Mouse (Mus musculus) liver, embryonic 14.5 days (tissue): ENCODE measurements around the gene Gm10139. TPM values are rescaled to one million over a fixed set of nuclear protein-coding genes. Genes with fewer than 3 reads are reported as not detected.
"Not testable (repeated sequence)": the region's sequence is repeated elsewhere in the genome, so short reads cannot be mapped to it uniquely, and the experiment has no call there.

Experiments used
- ATAC-seq: fragments of 200-750 bp; cut with Nextera tagmentation; 2 replicates; pipeline ENCODE4 v1.8.0; 2017; ENCODE audit warnings: moderate number of reproducible peaks, mild to moderate bottlenecking, moderate library complexity; ENCODE audit not compliant: insufficient read depth
- DNase-seq, 3 experiments: peaks; one replicate each; pipeline ENCODE4 v3.0.0-alpha.2; 2012 to 2013; ENCODE audit warnings: low read depth in 3 of 3, low spot score in 3 of 3
- H3K27ac ChIP-seq: fragments of 300-500 bp; sonication (generic); 2 replicates; pipeline ENCODE4 v1.5.1; 2014; ENCODE audit warnings: moderate library complexity, mild to moderate bottlenecking, control low read depth, inconsistent platforms
- H3K27me3 ChIP-seq: fragments of 300-500 bp; sonication (generic); 2 replicates; pipeline ENCODE4 v1.6.1; 2014; ENCODE audit warnings: mild to moderate bottlenecking, low read length, moderate library complexity; ENCODE audit not compliant: control insufficient read depth, insufficient read depth
- H3K36me3 ChIP-seq: fragments of 300-500 bp; sonication (generic); replicated peaks from 2 replicates; pipeline ENCODE4 v1.6.1; 2014; ENCODE audit warnings: low read depth; ENCODE audit not compliant: control insufficient read depth, insufficient read depth
- H3K4me1 ChIP-seq, 2 experiments: fragments of 200-500 bp in 1 of 2; fragments of 300-500 bp in 1 of 2; sonication (generic) in 1 of 2; replicated peaks; 2 replicates each; pipeline ENCODE4 v1.6.1; 2012 to 2014; ENCODE audit warnings: antibody characterized with exemption in 1 of 2, inconsistent platforms in 1 of 2, low read length in 1 of 2; ENCODE audit not compliant: control insufficient read depth in 2 of 2, insufficient read depth in 2 of 2
- H3K4me2 ChIP-seq: fragments of 300-500 bp; sonication (generic); 2 replicates; pipeline ENCODE4 v1.6.1; 2014; ENCODE audit warnings: low read depth, mild to moderate bottlenecking, control low read depth, moderate library complexity
- H3K4me3 ChIP-seq, 2 experiments: fragments of 200-500 bp in 1 of 2; fragments of 300-500 bp in 1 of 2; sonication (generic) in 1 of 2; 2 replicates each; pipeline ENCODE4 v1.5.1; 2012 to 2014; ENCODE audit warnings: low read depth in 2 of 2, low read length in 2 of 2, mild to moderate bottlenecking in 2 of 2, control low read depth in 1 of 2, inconsistent platforms in 1 of 2, moderate library complexity in 1 of 2; ENCODE audit not compliant: insufficient read depth in 1 of 2
- H3K9ac ChIP-seq: fragments of 300-500 bp; sonication (generic); replicated peaks from 2 replicates; pipeline ENCODE4 v1.6.1; 2014; ENCODE audit warnings: mild to moderate bottlenecking, control low read depth, moderate library complexity
- H3K9me3 ChIP-seq: fragments of 300-500 bp; sonication (generic); 2 replicates; pipeline ENCODE4 v1.6.1; 2016; ENCODE audit warnings: low read length, mixed read lengths; ENCODE audit not compliant: control insufficient read depth
- whole genome bisulfite sequencing: fragments of 180-500 bp; shearing (Covaris S2); extraction: QIAGEN DNeasy Blood & Tissue Kit; methylation state at CpG from one replicate; pipeline ENCODE4 v1.1.7; 2014; ENCODE audit not compliant: insufficient replicate concordance; 5-methylcytosine and 5-hydroxymethylcytosine counted together
- polyA plus RNA-seq, 2 experiments: library from polyadenylated mRNA; depleted of rRNA in 1 of 2; stranded (reverse) in 1 of 2; unstranded in 1 of 2; fragments of >200 nt; fragmentation: Nextera tagmentation in 1 of 2; extraction: Ambion mirVana in 1 of 2; gene quantifications; 2 replicates each; pipeline versions ENCODE4 v1.2.1 to v1.2.3; 2012 to 2014

The Gm10139 gene
- polyA plus RNA-seq (2012; rRNA removed), result not detected in 2 replicates
- not detected in 2 replicates for polyA plus RNA-seq (2014; fragmentation: Nextera tagmentation; extraction: Ambion mirVana)

GRCm38 (mm10) chr13:65512378-65512777 lies at the start of gene Gm10139:
TSS of gene Gm10139 (plus strand) at chr13:65512678.
- 33% methylated on average over 1 of the region's 3 CpGs for WGBS

DNA sequence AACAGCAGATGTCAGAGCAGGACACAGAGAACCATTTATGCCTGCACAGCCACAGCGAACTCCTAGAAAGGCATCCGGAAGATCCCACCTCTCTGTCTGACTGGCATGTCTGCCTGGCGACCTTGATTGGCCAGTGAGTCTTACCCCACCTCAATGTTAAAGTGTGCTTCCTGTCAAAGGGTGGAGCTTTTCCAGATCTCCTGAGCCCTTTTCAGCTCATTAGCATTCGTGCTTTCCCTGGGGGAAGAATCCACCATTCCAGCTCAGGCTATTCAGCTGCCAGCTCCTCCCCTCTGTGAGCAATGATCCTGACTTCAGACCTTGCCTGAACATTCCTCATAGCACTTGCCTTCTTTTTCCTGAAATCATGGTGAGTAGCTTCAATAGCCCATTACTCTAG lies 45.2 kb downstream of the Gm10139 start:
- not testable (repeated sequence) for H3K4me2 ChIP-seq, H3K4me1 ChIP-seq, H3K27me3 ChIP-seq, H3K4me3 ChIP-seq, ATAC-seq, H3K27ac ChIP-seq, H3K9ac ChIP-seq, DNase-seq, H3K9me3 ChIP-seq, H3K36me3 ChIP-seq
- WGBS, result 56% methylated on average over 4 of the region's 4 CpGs

More at GRCm38 (mm10) chr13:65512378-65512777, at the start of gene Gm10139:
- not testable (repeated sequence) for ATAC-seq, H3K4me3 ChIP-seq, H3K27me3 ChIP-seq, H3K4me2 ChIP-seq, H3K36me3 ChIP-seq, DNase-seq, H3K27ac ChIP-seq, H3K4me1 ChIP-seq, H3K9ac ChIP-seq, H3K9me3 ChIP-seq

Other genes starting within 250 kb of the Gm10139 start
- gene Zfp369, start 233.9 kb upstream of the Gm10139 start, polyA plus RNA-seq (2012; rRNA removed), result 6.8 and 8.9 TPM in 2 replicates
- 4.3 and 4.5 TPM in 2 replicates for gene Zfp369, start 233.9 kb upstream of the Gm10139 start, polyA plus RNA-seq (2014; fragmentation: Nextera tagmentation; extraction: Ambion mirVana)